Mouse (Mus musculus): Measurements from ENCODE around the gene Nsf. TPM values are rescaled to one million over a fixed set of nuclear protein-coding genes. Genes with fewer than 3 reads are reported as not detected.

Nsf gene
- 100 to 1,000 TPM; 138 to 175 TPM for total RNA-seq (2023)

DNA sequence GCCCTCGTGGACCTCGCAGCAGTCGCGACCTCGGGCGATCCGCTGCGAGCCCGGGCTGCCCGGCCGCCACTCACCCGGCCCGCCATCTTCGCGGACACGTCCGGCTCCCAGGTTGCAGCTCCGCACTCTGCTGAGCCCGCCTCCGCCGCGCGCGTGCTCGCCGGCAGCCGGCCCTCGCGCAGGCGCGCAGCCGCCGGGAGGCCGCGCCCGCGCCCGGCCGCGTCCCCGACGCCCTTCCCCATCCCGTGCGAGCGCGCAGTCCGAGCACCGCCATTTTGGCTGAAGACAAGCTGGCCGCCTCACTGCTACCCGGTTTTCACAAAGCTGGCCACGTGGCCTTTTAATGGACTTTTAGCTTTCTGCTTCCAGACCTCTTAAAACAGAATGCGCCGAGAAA lies at the start of gene Nsf:
Nsf (minus strand) TSS at position 161 of the 397 bp plus-strand sequence.

DNA sequence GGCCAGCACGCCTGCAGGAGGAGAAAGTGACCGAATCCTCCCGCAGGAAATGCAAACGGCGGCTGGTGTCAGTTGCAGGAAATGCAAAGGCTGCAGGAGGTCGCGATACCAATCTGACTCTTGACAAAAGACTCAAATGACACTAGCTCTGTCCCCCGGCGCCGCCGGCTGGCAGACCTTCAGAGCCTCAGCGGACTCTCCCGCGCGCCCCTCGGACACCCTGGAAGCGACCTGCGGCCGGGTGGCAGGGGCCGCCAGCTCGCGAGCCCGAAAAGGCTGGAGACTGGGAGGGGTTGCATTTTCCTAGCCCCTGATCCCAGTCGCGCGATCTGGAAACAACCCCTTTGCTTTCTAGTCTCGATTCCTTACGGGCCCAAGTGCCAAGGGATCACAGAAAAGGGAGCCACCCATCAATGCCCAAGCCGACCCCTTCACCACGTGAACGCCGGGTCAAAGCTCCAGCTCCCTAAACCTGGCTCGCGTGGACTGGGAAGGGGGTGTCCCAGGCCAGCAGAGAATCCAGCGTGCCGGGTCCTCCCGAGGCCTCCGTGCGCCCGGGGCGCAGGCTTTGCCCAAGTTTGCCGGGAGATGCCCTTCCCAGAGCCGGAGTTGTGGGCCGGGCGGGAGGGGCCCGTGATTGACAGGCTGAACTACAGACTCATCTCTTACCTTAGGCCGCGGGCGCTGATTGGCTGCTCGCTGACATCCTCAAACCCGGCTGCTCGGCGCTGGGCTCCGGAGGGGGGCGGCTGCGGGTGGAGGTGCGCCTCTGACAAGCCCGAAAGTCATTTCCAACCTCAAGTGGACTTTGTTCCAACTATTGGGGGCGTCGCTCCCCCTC lies 180.2 kb downstream of the Nsf start, which contains the start of gene Wnt3:
Wnt3 (plus strand) TSS at position 764 of the 841 bp plus-strand sequence.

Other genes starting within 250 kb of the Nsf start
- not detected for gene Wnt9b, start 204.2 kb downstream of the Nsf start, total RNA-seq (2023)
- gene Wnt3, start 179.9 kb downstream of the Nsf start, total RNA-seq (2023): not detected
- 10 to 100 TPM; 21.4 to 22.4 TPM for gene Arf2, start 12.7 kb upstream of the Nsf start, total RNA-seq (2023)
- gene Crhr1, start 178.8 kb upstream of the Nsf start, total RNA-seq (2023): not detected
- not detected for gene Sppl2c, start 232.3 kb upstream of the Nsf start, total RNA-seq (2023)

All from B cell, adult 67 days (primary cell).